Mouse (Mus musculus): ENCODE measurements at regions not wholly inside any gene's neighbourhood (a gene's known extent, or its start where the extent isn't known, plus 50 kb on each side); places are given as distances from the start of the nearest gene placed in this dataset.

DNA sequence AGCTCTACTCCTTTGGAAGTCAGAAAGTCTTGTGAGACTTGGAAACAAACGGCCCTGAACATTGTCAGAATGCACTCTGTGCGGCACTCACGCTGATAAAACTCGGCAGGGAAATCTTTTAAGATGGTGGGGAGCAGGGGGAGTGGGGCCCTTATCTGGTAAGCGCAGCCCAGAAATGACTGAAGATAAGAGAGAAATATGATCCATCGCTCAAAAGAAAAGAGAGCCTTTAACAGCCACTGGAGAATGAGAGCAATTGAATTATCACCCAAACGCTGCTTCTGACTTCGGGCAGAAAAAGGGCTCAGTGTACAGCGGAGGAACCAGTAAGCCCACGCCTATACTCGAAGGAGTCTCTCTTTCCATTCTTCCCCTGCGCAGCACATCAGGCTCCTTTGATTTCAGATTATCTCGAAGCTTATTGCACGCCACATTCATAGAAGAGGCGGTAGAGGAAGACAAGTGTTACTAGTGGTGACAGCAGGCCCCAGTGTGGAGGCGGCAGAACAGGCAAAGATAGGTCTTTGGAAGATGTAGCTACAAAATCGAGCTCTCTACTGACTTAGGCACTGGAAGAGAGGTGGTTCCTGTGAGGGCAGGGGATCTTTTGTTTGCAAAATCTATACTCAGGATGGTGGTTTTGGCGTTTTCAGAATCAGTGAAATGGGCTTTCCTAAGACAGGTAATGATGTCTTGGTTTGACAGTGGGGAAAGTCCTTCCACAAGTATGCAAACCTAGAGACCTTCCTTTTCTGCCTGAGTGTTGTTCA lies 174.6 kb upstream of the Tab2 start:
- no peak for TF ChIP-seq CTCF (IDR thresholded peaks at IDR 0.05; ENCODE audit: low read depth)
- TF ChIP-seq EP300 (optimal IDR thresholded peaks at IDR 0.05), result no peak

Measured in stomach, postnatal 0 days (tissue).